Mouse (Mus musculus) olfactory bulb, adult 2 months (tissue): ENCODE measurements around the gene 4833439L19Rik. TPM values are rescaled to one million over a fixed set of nuclear protein-coding genes. Genes with fewer than 3 reads are reported as not detected.

ENCODE experiments used
- H3K27ac ChIP-seq: fragments of 200-500 bp; 2 replicates; pipeline ENCODE4 v1.5.1; 2012; ENCODE audit warnings: low read depth, low read length; ENCODE audit not compliant: insufficient read depth
- H3K4me1 ChIP-seq: fragments of 200-500 bp; 2 replicates; pipeline ENCODE4 v1.6.1; 2012; ENCODE audit warnings: low read length; ENCODE audit not compliant: control insufficient read depth, insufficient read depth
- H3K4me3 ChIP-seq: fragments of 200-500 bp; 2 replicates; pipeline ENCODE4 v1.5.1; 2012; ENCODE audit warnings: mild to moderate bottlenecking, low read depth, low read length, moderate library complexity; ENCODE audit not compliant: insufficient read depth
- CTCF ChIP-seq: fragments of 200-500 bp; IDR thresholded peaks from 2 replicates; pipeline ENCODE4 v1.5.1; 2012; ENCODE audit warnings: low read depth, mild to moderate bottlenecking, low read length, moderate library complexity; ENCODE audit not compliant: insufficient read depth
- POLR2A ChIP-seq: fragments of 200-500 bp; IDR thresholded peaks from 2 replicates; pipeline ENCODE4 v1.6.1; 2012; ENCODE audit warnings: mild to moderate bottlenecking, low read depth, low read length, moderate library complexity; ENCODE audit not compliant: insufficient read depth
- WGBS: fragments of 180-500 bp; shearing (Covaris S2); methylation state at CpG from one replicate; pipeline ENCODE4 v1.1.7; 2018; 5-methylcytosine and 5-hydroxymethylcytosine counted together
- polyA plus RNA-seq: library from polyadenylated mRNA; stranded (reverse); fragments of >200 nt; gene quantifications from 2 replicates; pipeline ENCODE4 v1.2.4, GENCODE M21; 2012; ENCODE audit warnings: low replicate concordance; ENCODE audit not compliant: missing spikeins, insufficient read depth, insufficient read length

4833439L19Rik gene
- polyA plus RNA-seq, 1 experiment: not detected

- Histone ChIP-seq H3K4me1 (no peaks in the 10 kb centered on the region; the same call in 1 of the 2 replicates), H3K27ac (no peak overlapping the region), H3K4me3 (no peak overlapping the region)
- 93% methylated on average over 1 of the region's 1 CpGs for WGBS
- no peak for TF ChIP-seq CTCF
- TF ChIP-seq POLR2A: no peak
Observed at GRCm38 (mm10) chr13:54557652-54558051, 7.6 kb downstream of the 4833439L19Rik start.

- Histone ChIP-seq H3K4me3 (no peak overlapping the region), H3K27ac (no peak overlapping the region), H3K4me1 (no peaks in the 10 kb centered on the region; the same call in 1 of the 2 replicates)
- WGBS: 78% methylated on average over 3 of the region's 3 CpGs
- no peak for TF ChIP-seq CTCF
Observed at GRCm38 (mm10) chr13:54556796-54557195, 8.4 kb downstream of the 4833439L19Rik start.

- Histone ChIP-seq H3K4me3 (no peak overlapping the region), H3K27ac (no peak overlapping the region), H3K4me1 (no peaks in the 10 kb centered on the region; the same call in 1 of the 2 replicates)
- WGBS: 90% methylated on average over 9 of the region's 9 CpGs
- TF ChIP-seq POLR2A: no peak
- TF ChIP-seq CTCF: no peak
Observed at GRCm38 (mm10) chr13:54556176-54556575, 9.1 kb downstream of the 4833439L19Rik start.

- Histone ChIP-seq H3K4me3 (no peak overlapping the region), H3K27ac (no peak overlapping the region), H3K4me1 (no peaks in the 10 kb centered on the region)
- WGBS: 87% methylated on average over 7 of the region's 7 CpGs
- TF ChIP-seq CTCF: no peak
- no peak for TF ChIP-seq POLR2A
Observed at GRCm38 (mm10) chr13:54548036-54548435, 17.2 kb downstream of the 4833439L19Rik start.

- H3K27ac ChIP-seq: no peak overlapping the region
- no peak overlapping the region for H3K4me3 ChIP-seq
- no peaks in the 10 kb centered on the region for H3K4me1 ChIP-seq
- TF ChIP-seq POLR2A (no peak), CTCF (no peak)
Observed at GRCm38 (mm10) chr13:54532134-54532533, 33.1 kb downstream of the 4833439L19Rik start.

GRCm38 (mm10) chr13:54527140-54527539 is 38.1 kb downstream of the 4833439L19Rik start:
- Histone ChIP-seq H3K27ac (no peak overlapping the region), H3K4me1 (no peaks in the 10 kb centered on the region), H3K4me3 (no peak overlapping the region)
- 93% methylated on average over 6 of the region's 6 CpGs for WGBS
- no peak for TF ChIP-seq POLR2A
- no peak for TF ChIP-seq CTCF

- H3K4me3 ChIP-seq: no peak overlapping the region
- no peak overlapping the region for H3K27ac ChIP-seq
- TF ChIP-seq CTCF (no peak), POLR2A (no peak)
- no peaks in the 10 kb centered on the region for H3K4me1 ChIP-seq
Observed at GRCm38 (mm10) chr13:54521181-54521580, 44.1 kb downstream of the 4833439L19Rik start.

GRCm38 (mm10) chr13:54520221-54520620 is 45.0 kb downstream of the 4833439L19Rik start:
- H3K4me1 ChIP-seq: no peaks in the 10 kb centered on the region
- no peak overlapping the region for H3K27ac ChIP-seq
- H3K4me3 ChIP-seq: no peak overlapping the region
- 95% methylated on average over 4 of the region's 4 CpGs for WGBS
- TF ChIP-seq CTCF (no peak), POLR2A (no peak)

- no peak overlapping the region for H3K4me3 ChIP-seq
- peaks cover 4% of the 10 kb centered on the region; the same call in 1 of the 2 replicates for H3K4me1 ChIP-seq
- H3K27ac ChIP-seq: no peak overlapping the region
- 83% methylated on average over 1 of the region's 1 CpGs for WGBS
- TF ChIP-seq POLR2A (no peak), CTCF (no peak)
Observed at GRCm38 (mm10) chr13:54505920-54506319, 59.3 kb downstream of the 4833439L19Rik start.

GRCm38 (mm10) chr13:54504611-54505260 is 60.5 kb downstream of the 4833439L19Rik start:
- Histone ChIP-seq H3K27ac (no peak overlapping the region), H3K4me3 (peak overlapping the region; percentile 63), H3K4me1 (peaks cover 4% of the 10 kb centered on the region; the same call in 1 of the 2 replicates)
- TF ChIP-seq CTCF (no peak), POLR2A (no peak)
- 69% methylated on average over 7 of the region's 7 CpGs for WGBS
